Mouse (Mus musculus): Measurements from ENCODE around the gene 4930544D05Rik. TPM values are rescaled to one million over a fixed set of nuclear protein-coding genes. Genes with fewer than 3 reads are reported as not detected.
A peak's percentile ranks its signal among the peaks of the same experiment; 100 is the strongest.
"Not testable (repeated sequence)": the region's sequence is repeated elsewhere in the genome, so short reads cannot be mapped to it uniquely, and the experiment has no call there.

Gene 4930544D05Rik
- not detected for total RNA-seq (2022)

DNA sequence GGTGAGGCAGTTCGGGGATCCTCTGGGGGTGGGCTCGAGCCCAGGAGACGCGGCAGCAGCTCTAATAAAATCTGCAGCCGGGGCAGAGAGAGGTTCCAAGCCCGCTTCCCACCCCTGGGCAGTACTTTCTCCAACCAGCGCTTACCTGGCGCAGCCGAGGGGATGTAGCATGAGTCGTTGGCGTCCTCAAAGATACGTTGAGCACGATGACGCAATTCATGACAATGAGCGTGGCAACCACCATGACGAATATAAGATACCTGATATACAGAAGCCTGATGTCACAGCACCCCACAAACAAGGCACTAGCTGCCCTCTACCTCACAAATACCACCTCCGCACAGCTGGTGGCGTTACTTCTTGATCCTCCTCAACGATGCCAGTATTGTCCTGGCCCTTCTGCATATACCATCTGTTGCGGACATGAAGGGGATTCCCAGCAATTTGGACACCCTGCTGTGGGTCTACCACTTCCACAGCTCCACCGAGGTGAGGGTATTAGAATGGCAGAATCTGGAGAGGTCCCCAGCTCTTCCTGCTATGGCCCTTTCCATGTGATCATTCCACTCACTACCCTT, at the start of gene 4930544D05Rik:
TSS of gene 4930544D05Rik (plus strand) at position 333 of the 578 bp plus-strand sequence.
- peak in 1 of 2 experiments; percentile 1 for DNase-seq (ENCODE audit: low spot score in 2 of 2)

DNA sequence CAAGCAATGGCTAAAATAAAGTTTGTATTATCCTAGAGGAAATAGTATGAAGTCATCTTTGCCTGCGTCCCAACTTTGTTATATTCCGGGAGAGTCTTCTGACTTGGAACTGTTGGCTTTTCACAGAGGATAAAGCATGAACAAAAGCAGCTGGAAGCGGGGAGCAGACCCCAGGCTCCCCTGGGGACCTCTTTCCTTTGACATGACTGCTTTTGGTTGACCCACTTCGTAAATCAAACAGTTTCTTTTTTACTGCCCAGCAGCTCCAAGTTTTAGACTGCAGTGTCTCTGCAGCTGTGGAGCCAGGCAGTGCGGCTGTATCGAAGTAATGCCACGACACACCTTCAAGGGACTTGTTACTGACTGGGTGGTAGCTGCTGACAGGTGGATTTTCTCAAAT, 49.1 kb upstream of the 4930544D05Rik start:
- no peak for DNase-seq (ENCODE audit: low spot score in 2 of 2)

DNA sequence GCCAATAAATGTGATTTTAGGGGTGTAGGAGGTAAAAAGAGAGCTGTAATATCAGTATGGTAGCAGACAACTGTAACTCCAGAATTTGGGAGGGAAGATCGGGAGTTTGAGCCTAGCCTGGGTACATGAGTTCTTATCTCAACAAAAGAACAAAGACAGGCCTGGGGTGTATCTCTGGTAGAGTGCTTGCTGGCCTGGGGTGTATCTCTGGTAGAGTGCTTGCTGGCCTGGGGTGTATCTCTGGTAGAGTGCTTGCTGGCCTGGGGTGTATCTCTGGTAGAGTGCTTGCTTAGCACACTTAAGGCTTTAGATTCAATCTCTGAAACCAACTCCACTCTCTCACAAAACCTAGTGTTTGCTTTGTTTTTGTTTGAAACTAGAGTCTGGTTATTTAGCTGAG, 45.0 kb upstream of the 4930544D05Rik start:
- not testable (repeated sequence) for DNase-seq (ENCODE audit: low spot score in 2 of 2)

DNA sequence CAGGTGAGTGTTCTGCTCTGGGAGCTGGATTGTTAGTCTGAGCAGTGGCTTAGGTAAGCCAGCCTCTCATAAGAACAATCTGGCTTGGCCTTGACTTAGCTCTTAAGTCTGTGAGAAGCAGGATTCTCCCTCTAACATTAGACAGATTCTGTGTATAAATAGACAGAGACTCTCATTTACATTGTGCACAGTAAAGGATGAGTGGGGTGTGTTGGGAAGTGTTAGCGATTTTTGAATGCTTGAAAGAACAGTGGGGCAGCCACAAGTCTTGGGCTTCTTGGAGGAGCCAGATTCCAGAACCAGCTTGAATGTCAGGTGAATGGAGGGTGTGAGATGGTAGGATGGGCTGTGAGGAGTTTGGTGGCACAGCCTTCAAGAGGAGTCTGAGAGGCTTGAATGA, 44.0 kb upstream of the 4930544D05Rik start:
- no peak for DNase-seq (ENCODE audit: low spot score in 2 of 2)

DNA sequence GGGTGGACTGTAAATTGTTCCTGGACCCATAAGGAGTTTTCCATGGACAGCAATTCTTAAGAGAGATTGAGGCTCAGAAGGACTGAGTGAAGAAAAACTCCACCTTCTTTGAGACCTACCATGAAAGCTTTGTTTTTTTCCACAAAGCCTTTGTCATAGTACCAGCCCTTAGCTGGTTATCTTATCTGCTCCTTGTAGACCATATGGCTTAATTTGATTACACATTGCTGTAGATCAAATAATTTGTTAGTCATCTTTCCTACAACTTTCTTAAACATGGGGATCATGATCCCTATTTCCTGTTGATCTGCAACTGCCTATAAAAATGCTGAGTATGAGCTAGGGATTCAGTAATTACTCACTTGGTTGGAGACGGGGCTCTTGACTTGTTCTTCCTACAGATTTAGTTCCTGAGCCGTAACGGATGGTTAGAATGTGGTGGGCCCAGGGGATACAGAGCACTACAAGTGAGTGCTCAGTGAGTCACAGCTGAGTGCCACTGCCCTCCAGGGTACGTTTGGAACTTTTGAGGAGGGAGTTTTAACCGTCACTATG, 43.2 kb upstream of the 4930544D05Rik start:
- no peak for DNase-seq (ENCODE audit: low spot score in 2 of 2)

DNA sequence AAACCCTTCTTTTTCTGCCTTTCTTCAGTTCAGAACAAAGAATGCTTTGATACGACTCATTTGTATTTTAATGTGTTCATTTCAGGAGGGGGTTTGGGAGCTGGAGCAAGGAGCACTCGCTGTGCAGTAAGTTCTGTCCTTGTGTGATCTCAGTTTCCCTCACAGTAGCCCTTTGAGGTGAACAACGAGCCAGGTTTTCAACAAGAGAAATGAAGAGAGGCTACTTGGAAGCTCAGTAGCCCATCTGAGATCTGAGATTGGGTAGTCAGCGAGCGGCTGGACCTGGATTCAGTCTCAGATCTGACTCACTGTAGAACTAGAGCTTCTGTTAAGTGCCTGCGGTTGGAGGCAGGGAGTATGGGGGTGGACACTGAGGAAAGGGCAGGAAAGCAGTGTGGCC, 41.8 kb upstream of the 4930544D05Rik start:
- DNase-seq (ENCODE audit: low spot score in 2 of 2), result no peak

DNA sequence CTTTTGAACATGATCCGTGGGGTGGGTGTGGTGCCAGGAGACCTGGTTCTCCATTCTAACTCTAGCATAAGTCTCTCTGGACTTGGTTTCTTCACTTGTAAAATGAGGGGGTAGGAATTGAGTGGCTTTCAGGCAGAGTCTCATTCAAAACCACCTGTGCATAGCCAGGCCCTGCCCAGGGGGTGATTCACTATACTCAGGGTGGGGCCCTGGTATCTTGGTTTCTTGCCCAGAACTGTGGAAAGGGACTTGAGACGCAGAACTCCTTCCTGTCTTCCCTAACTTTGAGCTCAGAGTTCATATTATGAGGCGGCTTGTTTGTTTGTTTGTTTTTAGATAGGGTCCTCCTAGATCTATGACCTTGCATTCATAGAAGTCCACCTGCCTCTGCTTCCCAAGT, 38.4 kb upstream of the 4930544D05Rik start:
- no peak for DNase-seq (ENCODE audit: low spot score in 2 of 2)

DNA sequence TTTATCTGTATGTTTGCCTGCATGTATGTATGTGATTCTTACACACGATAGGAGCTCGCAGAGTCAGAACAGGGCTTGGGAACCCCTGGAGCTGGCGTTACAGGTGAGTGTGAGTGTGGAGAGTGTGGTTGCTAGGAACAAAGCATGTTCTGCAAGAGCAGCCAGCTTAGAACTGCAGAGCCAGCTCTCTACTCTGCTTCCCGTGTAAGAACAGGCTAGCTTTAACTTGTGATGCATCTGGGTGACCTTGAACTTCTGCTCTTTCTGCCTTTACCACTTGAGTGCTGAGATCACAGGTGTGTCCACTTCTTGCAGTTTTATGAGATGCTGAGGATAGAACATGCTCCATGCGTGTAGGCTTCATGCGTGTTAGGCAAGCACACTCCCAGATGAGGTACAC, 36.7 kb upstream of the 4930544D05Rik start:
- DNase-seq (ENCODE audit: low spot score in 2 of 2), result no peak

DNA sequence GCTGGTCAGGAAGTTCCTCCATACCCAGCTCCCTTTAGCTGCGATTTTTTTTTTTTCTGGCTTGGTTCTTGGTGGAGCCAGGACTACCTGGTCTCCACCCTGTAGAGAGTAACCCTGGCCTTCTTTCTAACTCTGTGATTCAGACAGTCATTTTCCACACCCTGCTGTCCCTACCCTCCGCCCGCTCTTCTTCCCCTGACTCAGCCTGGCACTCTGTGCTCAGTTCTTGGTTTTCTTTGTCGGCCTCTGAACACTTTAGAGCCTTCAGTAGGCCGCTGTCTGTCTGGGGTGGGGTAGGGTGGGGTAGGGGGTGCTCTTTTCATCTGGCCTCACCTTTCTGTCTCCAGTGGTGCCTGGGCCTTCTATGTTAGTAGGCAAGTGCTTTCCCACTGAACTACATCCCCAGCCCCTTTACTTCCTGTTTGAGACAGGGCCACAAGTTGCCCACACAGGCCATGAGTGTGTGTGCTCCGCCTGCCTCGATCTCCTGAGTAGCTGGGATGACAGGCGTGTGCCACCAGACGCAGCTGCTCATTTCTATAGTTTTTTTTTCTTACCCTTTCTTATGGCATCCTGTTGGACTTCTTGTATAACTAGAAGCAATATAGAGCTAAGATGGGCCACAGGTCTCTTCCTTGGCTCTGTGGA, 35.8 kb upstream of the 4930544D05Rik start:
- DNase-seq (ENCODE audit: low spot score in 2 of 2), result no peak

DNA sequence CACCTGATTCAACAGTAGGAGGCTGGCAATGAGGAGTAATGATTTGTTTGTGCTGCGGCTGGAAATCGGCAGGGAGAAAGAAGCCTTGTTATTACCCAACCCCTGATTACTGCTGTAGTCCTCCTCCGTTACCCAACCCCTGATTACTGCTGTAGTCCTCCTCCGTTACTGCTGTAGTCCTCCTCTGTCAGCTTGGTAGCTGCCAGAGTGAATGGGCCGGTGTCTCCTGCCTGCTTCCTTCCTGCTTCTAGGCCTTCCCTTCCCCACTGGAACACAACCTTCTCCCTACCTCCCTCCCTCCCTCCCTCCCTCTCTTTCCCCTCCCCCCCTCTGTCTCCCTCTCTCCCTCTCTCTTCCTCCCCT, 35.3 kb upstream of the 4930544D05Rik start:
- no peak for DNase-seq (ENCODE audit: low spot score in 2 of 2)

DNA sequence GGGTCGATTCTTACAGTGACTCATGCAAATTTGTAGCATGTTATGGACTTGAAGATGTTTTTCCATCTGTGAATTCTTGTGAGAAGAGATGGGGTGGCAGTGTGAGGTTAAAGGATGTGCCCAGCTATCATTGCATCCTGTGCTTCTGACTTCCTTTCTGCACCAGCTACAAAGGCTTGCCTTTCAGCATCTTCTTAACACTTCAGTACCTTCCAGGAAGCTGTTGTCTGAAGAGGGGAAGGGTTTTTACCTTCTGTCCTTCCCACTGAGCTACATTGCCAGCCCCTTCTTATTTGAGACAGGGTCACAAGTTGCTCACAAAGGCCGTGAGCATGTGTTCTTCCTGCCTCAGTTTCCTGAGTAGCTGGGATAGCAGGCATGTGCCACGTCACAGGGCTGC, 34.7 kb upstream of the 4930544D05Rik start:
- DNase-seq (ENCODE audit: low spot score in 2 of 2), result no peak

DNA sequence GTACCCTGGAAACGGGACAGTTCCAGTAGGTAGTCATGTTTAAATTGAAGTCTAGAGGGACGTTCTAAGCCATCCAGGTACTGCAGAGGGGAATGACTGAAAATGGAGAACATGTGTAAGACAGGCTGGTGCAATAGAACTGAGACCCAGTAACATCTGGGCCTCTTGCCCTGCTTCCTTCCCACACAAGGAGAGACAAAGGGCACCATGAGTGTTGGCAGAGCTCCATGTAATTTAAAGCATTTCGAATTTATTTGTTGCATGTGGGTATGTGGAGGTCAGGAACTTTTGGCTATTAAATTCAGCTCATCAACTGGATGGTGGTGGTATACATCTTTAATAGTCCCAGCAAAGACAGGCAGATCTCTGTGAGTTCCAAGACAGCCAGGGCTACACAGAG, 33.5 kb upstream of the 4930544D05Rik start:
- no peak for DNase-seq (ENCODE audit: low spot score in 2 of 2)

DNA sequence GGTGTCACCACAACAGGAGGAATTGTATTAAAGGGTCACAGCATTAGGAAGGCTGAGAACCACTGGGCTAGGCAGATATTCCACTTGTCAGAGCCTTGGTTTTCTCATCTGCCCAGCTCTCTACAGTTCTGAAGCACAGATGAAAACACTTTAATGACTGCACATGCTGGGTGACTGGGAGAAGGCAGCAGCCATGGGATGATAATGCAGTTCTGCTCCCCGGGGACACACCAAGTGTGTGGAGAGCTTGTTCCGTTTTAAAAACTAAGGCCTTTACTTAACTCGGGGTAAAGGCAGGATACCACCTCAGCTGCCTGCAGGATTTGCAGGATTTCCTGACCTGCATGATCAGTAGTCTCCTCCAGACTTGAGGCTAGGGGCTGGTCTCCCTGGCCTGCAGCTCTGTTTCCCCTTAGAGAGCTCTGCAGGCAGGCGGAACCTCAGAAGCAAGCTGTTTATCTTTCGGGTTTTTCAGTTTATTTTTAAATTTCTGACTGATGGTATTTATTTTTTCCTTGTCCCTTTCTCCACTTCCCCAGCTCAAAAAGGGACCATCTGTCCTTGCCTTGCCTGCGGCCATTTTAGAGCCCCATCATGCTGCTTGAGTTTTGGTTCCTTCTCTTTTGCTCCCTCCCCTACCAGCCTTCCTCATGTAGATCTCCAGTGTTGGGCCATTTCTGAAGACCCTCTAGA, 32.5 kb upstream of the 4930544D05Rik start:
- DNase-seq (ENCODE audit: low spot score in 2 of 2), result no peak

DNA sequence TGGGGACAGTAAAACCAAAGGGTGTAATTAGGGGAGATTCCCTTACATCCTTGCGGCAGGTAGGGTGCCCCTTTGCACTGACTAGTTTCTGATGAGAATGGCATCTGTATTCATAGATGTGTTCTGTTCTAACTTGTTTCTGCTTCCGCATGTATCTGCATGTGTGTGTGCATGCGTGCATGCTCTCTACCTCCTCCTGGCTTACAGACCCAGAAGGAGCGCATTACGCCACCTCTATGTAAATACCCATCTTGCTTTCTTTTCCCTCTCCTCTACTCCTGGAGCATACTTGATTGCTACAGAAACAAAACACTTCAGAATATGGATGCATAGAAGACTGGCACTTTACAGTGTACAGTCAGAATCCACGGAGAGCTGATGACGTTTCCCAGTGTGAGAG, 31.9 kb upstream of the 4930544D05Rik start:
- DNase-seq (ENCODE audit: low spot score in 2 of 2), result no peak

DNA sequence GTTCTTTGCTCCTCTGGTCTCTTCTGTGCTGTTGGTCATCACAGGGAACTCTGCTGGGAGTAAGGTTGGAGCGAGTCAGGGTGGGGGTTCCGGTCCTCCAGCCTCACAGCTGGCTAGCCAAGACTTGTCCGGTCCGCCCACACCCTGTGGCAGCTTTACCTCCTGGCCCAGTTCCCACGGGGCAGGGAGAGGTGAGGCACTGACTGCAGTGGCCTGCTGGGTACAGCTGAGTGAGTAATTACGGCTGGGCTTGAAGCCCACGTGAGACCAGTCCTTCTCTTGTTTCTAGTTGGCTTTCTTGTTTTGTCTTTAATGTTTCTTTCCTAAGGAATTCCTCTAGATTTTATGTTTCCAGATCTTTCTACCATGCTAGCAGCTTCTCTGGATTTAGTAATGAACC, 30.2 kb upstream of the 4930544D05Rik start:
- DNase-seq (ENCODE audit: low spot score in 2 of 2), result peak in 1 of 2 experiments; percentile 42

DNA sequence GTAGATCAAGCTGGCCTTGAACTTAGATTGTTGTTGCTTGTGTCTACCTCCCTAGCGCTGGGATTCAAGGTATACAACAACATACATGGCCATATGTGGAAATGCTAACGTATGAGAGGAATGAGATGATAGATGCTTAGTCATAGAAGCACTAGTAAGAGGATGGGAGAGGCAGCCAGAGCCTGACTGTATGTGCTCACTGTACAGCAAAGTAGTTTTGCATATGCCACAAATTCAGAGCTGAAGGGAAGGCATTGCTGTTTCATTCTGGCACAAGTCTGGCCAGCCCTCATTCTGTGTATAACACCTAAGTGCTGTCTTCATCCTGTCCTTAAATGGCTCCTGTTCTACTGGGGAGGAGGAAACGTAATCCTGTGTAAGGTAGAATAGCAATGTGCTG, 29.4 kb upstream of the 4930544D05Rik start:
- no peak for DNase-seq (ENCODE audit: low spot score in 2 of 2)

DNA sequence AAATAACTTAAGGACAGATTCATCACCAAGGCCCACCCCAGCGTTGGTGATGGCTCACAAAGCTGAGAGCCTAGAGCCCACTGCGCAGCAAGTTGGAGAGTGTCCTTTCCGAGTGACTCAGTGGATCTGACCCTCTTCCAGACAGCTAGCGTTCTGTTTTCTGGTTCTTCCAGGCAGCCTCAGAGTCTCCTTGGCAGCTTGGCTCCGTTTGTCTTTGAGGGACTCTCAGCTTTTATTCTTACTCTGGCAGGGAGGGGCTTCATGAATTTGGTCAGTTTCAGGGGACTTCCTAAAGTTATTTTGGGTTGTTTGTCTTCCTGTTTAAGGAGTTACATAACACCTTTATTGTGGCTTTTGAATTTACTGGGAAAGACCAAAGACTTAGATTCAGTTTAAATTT, 28.7 kb upstream of the 4930544D05Rik start:
- no peak for DNase-seq (ENCODE audit: low spot score in 2 of 2)

DNA sequence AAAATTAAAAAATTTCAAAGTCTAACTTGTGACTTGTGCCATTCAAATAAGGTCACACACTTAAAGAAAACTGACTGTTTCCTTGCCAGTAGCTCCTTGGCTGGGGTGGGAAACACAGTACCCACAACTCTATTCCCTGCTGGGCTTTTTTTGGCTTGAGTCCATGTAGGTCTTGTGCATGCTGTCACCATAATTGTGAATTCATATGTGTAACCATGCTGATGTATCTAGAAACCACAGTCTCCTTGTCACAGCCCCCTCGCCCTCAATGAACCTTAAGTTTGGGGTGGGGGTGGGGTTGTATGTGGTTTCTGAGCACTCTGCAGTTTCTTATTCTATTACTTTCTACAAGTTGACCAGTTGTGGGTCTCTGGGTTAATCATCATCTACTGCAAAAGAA, 23.9 kb upstream of the 4930544D05Rik start:
- no peak for DNase-seq (ENCODE audit: low spot score in 2 of 2)

DNA sequence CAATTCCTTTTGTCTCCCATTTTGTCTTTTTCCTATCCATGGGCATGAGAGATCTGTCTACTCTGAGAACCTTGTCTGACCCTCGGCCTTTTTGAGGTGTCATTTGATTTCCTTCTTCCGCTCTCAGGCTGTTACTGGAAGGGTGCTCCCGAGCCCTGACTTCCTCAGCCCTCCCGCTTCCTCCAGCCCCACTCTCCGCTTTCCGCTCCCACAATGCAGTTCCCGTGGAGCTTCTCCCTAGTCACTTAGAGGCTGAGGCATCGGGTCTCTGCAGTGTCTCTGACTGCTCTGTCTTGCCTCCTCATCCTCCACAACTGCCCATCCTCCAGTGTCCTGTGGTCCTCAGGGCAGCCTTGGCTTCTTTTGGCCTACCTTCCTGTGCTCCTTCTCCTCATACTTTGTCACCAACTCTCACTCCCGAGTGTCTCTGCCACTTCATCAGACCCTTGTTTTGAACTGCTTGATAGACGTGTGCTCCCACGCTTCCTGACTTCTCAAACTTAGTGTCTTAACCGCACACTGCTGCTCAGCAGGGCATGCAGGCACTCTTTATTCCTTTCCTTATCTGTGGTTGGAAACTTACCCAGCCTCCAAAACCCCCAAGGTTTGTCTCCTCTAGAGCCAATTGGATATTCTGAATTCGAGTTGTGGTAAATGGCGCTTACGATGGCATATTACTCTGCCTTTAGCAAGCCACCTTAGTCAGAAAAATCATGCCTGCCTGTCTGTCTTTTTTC, 21.2 kb upstream of the 4930544D05Rik start:
- no peak for DNase-seq (ENCODE audit: low spot score in 2 of 2)

DNA sequence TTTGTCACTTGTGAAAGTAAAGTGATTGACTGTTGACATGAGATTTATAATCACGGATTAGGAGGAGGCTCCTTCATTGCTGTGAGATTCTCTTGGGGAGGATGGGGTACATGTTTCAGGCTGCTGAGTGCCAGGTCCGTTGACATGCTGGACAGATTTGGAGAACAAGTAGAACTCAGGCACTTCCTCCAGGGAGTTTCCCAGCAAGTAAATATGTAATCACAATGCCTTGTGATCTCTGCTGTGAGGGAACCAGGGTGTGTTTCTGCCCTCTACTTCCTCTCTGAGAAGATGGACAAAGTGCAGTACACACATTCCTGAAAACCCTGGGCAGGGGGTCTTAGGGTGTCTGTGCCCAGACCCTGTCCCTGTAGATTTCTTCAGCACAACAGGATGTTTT, 20.0 kb upstream of the 4930544D05Rik start:
- no peak for DNase-seq (ENCODE audit: low spot score in 2 of 2)

DNA sequence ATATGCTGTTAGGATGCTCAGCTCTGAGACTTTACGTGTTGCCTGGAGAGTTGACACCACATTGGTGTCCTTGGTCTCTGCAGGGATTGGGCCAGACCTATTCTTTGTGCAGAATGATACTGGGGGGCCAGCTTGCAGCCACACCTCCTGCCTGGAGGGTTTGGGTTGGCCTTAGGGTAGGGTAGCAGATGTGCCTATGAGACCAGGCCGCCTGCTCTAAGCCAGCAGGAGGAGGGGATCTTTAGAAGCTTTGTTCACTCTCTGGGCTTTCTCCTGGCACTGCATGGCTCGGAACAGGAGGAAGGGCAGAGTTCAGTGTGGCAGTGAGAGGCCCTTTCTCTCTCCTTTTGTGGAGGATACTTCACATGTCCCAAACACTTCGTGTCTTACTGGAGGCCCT, 19.6 kb upstream of the 4930544D05Rik start:
- no peak for DNase-seq (ENCODE audit: low spot score in 2 of 2)

DNA sequence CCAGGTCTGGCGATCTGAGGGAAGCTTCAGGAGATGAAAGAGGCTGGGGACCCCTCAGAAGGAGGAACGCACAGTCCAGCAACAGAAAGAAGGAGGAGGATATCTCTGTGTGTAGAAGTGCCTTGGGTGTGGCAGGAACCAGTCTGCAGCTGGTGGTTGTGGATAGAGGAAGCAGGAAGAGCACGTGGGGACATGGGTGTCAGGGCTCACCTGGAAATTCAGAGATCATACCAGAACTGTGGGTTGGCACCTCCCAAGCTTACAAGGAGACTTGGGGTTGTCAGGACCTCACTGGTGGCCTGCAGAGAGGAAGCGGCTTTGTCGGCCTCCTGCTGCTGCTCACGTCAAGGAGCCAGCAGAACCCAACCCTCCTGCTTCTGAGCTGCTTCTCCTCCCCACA, 18.3 kb upstream of the 4930544D05Rik start:
- no peak for DNase-seq (ENCODE audit: low spot score in 2 of 2)

Measured in gastrocnemius, adult 8-10 months (tissue).